Mouse (Mus musculus) ZHBTc4 (cell line): Measurements from ENCODE around the gene Rai2.
A peak's percentile ranks its signal among the peaks of the same experiment; 100 is the strongest.

Experiments
- DNase-seq: peaks from one replicate; pipeline ENCODE4 v3.0.0-alpha.2; 2011; ENCODE audit warnings: low read depth, low spot score

Rai2 gene

GRCm38 (mm10) chrX:161716865-161717763, at the start of gene Rai2:
Gene Rai2 (plus strand): TSS chrX:161717069.
- peak; percentile 19 for DNase-seq

GRCm38 (mm10) chrX:161689336-161689735, 27.5 kb upstream of the Rai2 start:
- DNase-seq, result no peak

- no peak for DNase-seq
Observed at GRCm38 (mm10) chrX:161716503-161716864, 385 bp upstream of the Rai2 start.

- peak; percentile 27 for DNase-seq
Observed at GRCm38 (mm10) chrX:161717764-161718382, 1.0 kb downstream of the Rai2 start.

- no peak for DNase-seq
Observed at GRCm38 (mm10) chrX:161718548-161718947, 1.7 kb downstream of the Rai2 start.

- no peak for DNase-seq
Observed at GRCm38 (mm10) chrX:161721082-161721481, 4.2 kb downstream of the Rai2 start.

GRCm38 (mm10) chrX:161723391-161723808, 6.5 kb downstream of the Rai2 start:
- DNase-seq, result no peak

GRCm38 (mm10) chrX:161726257-161726656, 9.4 kb downstream of the Rai2 start:
- DNase-seq, result no peak

GRCm38 (mm10) chrX:161728507-161728906, 11.6 kb downstream of the Rai2 start:
- no peak for DNase-seq

GRCm38 (mm10) chrX:161730026-161730425, 13.2 kb downstream of the Rai2 start:
- DNase-seq, result no peak

- no peak for DNase-seq
Observed at GRCm38 (mm10) chrX:161731859-161732258, 15.0 kb downstream of the Rai2 start.

- no peak for DNase-seq
Observed at GRCm38 (mm10) chrX:161733581-161734309, 16.9 kb downstream of the Rai2 start.

- no peak for DNase-seq
Observed at GRCm38 (mm10) chrX:161734310-161734676, 17.4 kb downstream of the Rai2 start.

- no peak for DNase-seq
Observed at GRCm38 (mm10) chrX:161739374-161739773, 22.5 kb downstream of the Rai2 start.

- no peak for DNase-seq
Observed at GRCm38 (mm10) chrX:161743080-161743479, 26.2 kb downstream of the Rai2 start.

GRCm38 (mm10) chrX:161745296-161745695, 28.4 kb downstream of the Rai2 start:
- no peak for DNase-seq

GRCm38 (mm10) chrX:161747337-161747736, 30.5 kb downstream of the Rai2 start:
- no peak for DNase-seq

GRCm38 (mm10) chrX:161753514-161753913, 36.6 kb downstream of the Rai2 start:
- DNase-seq, result no peak

GRCm38 (mm10) chrX:161776321-161776962, 59.6 kb downstream of the Rai2 start:
- DNase-seq, result no peak

GRCm38 (mm10) chrX:161780321-161781034, 63.6 kb downstream of the Rai2 start:
- no peak for DNase-seq

- peak; percentile 8 for DNase-seq
Observed at GRCm38 (mm10) chrX:161790182-161790581, 73.3 kb downstream of the Rai2 start.
